Mouse (Mus musculus): ENCODE measurements around the gene Mfsd14a.

DNA sequence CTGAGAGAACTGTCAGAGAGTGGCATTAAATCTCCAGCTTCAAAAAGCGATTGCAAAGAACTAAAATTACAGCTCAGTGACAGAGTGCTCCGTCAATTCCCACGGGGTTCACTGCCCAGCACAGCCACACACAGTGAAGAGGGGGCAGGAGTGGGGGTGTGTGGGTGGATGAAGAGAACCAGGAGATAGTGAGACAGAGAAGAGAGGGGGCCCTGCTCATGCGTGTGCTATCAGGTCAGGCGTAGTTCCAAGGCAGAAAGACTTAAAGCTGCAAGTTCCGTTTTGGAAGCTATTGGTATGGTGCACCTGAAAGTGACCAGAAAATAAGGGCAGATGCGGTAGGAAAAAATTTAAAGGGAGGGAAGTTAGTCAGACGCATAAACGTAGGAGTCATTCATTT, 48.5 kb upstream of the Mfsd14a start:
- no peak for TF ChIP-seq POLR2A (IDR thresholded peaks at IDR 0.05; ENCODE audit: control insufficient read depth in 1 of 2, insufficient read depth in 1 of 2, low read depth in 1 of 2, low read length in 2 of 2, poor library complexity in 1 of 2)
- no peak for TF ChIP-seq CTCF (IDR thresholded peaks at IDR 0.05 in 2 of 3, conservative IDR thresholded peaks at IDR 0.05 in 1 of 3; ENCODE audit: control insufficient read depth in 1 of 3, insufficient read depth in 1 of 3, low read depth in 2 of 3, low read length in 3 of 3, poor library complexity in 1 of 3, severe bottlenecking in 1 of 3)
- TF ChIP-seq TBP (IDR thresholded peaks at IDR 0.05; ENCODE audit: low read depth, low read length) = 0 out of 2 replicates have a peak, but pooled peaks have one; percentile 26
- no peak for TF ChIP-seq CHD2 (IDR thresholded peaks at IDR 0.05; ENCODE audit: low read length)
- TF ChIP-seq HCFC1 (IDR thresholded peaks at IDR 0.05; ENCODE audit: low read depth, low read length) = 0 out of 2 replicates have a peak, but pooled peaks have one; percentile 6
- no peak for TF ChIP-seq SIN3A (IDR thresholded peaks at IDR 0.05; ENCODE audit: low read length)
- TF ChIP-seq CHD1 (IDR thresholded peaks at IDR 0.05; ENCODE audit: low read depth, low read length) = no peak
- TF ChIP-seq NELFE (IDR thresholded peaks at IDR 0.05; ENCODE audit: low read depth, low read length) = no peak; the same call in 1 of the 2 replicates
- no peak for TF ChIP-seq ZMIZ1 (IDR thresholded peaks at IDR 0.05; ENCODE audit: low read depth, low read length)
- TF ChIP-seq EP300 (IDR thresholded peaks at IDR 0.05; ENCODE audit: low read depth in 1 of 2, low read length in 2 of 2) = peak in 1 of 2 experiments; percentile 41; a peak in 1 of 4 replicates
- no peak for TF ChIP-seq TAL1 (IDR thresholded peaks at IDR 0.05; ENCODE audit: low read length)

Measured in MEL (cell line).